Mouse (Mus musculus) ES-CJ7 (cell line): ENCODE results near the gene Serpina3g.

Source experiments
- DNase-seq: peaks from one replicate; pipeline ENCODE4 v3.0.0; 2011; ENCODE audit warnings: low read depth, low spot score

Serpina3g gene

GRCm38 (mm10) chr12:104279056-104279435 is 43.0 kb downstream of the Serpina3g start:
- no peak for DNase-seq

- no peak for DNase-seq
Measured at GRCm38 (mm10) chr12:104283380-104283779, 47.3 kb downstream of the Serpina3g start.

- no peak for DNase-seq
Measured at GRCm38 (mm10) chr12:104288336-104288735, 52.3 kb downstream of the Serpina3g start.

- DNase-seq: no peak
Measured at GRCm38 (mm10) chr12:104289872-104290271, 53.8 kb downstream of the Serpina3g start.
